Mouse (Mus musculus) liver, embryonic 14.5 days (tissue): ENCODE data around the gene Nfasc. TPM values are rescaled to one million over a fixed set of nuclear protein-coding genes. Genes with fewer than 3 reads are reported as not detected.

Source experiments
- ATAC-seq: fragments of 200-750 bp; cut with Nextera tagmentation; 2 replicates; pipeline ENCODE4 v1.8.0; 2017; ENCODE audit warnings: moderate number of reproducible peaks, mild to moderate bottlenecking, moderate library complexity; ENCODE audit not compliant: insufficient read depth
- DNase-seq, 3 experiments: peaks; one replicate each; pipeline ENCODE4 v3.0.0-alpha.2; 2012 to 2013; ENCODE audit warnings: low read depth in 3 of 3, low spot score in 3 of 3
- H3K27ac ChIP-seq: fragments of 300-500 bp; sonication (generic); 2 replicates; pipeline ENCODE4 v1.5.1; 2014; ENCODE audit warnings: moderate library complexity, mild to moderate bottlenecking, control low read depth, inconsistent platforms
- H3K27me3 ChIP-seq: fragments of 300-500 bp; sonication (generic); 2 replicates; pipeline ENCODE4 v1.6.1; 2014; ENCODE audit warnings: mild to moderate bottlenecking, low read length, moderate library complexity; ENCODE audit not compliant: control insufficient read depth, insufficient read depth
- H3K36me3 ChIP-seq: fragments of 300-500 bp; sonication (generic); replicated peaks from 2 replicates; pipeline ENCODE4 v1.6.1; 2014; ENCODE audit warnings: low read depth; ENCODE audit not compliant: control insufficient read depth, insufficient read depth
- H3K4me1 ChIP-seq, 2 experiments: fragments of 200-500 bp in 1 of 2; fragments of 300-500 bp in 1 of 2; sonication (generic) in 1 of 2; replicated peaks; 2 replicates each; pipeline ENCODE4 v1.6.1; 2012 to 2014; ENCODE audit warnings: antibody characterized with exemption in 1 of 2, inconsistent platforms in 1 of 2, low read length in 1 of 2; ENCODE audit not compliant: control insufficient read depth in 2 of 2, insufficient read depth in 2 of 2
- H3K4me2 ChIP-seq: fragments of 300-500 bp; sonication (generic); 2 replicates; pipeline ENCODE4 v1.6.1; 2014; ENCODE audit warnings: low read depth, mild to moderate bottlenecking, control low read depth, moderate library complexity
- H3K4me3 ChIP-seq, 2 experiments: fragments of 200-500 bp in 1 of 2; fragments of 300-500 bp in 1 of 2; sonication (generic) in 1 of 2; 2 replicates each; pipeline ENCODE4 v1.5.1; 2012 to 2014; ENCODE audit warnings: low read depth in 2 of 2, low read length in 2 of 2, mild to moderate bottlenecking in 2 of 2, control low read depth in 1 of 2, inconsistent platforms in 1 of 2, moderate library complexity in 1 of 2; ENCODE audit not compliant: insufficient read depth in 1 of 2
- H3K9ac ChIP-seq: fragments of 300-500 bp; sonication (generic); replicated peaks from 2 replicates; pipeline ENCODE4 v1.6.1; 2014; ENCODE audit warnings: mild to moderate bottlenecking, control low read depth, moderate library complexity
- H3K9me3 ChIP-seq: fragments of 300-500 bp; sonication (generic); 2 replicates; pipeline ENCODE4 v1.6.1; 2016; ENCODE audit warnings: low read length, mixed read lengths; ENCODE audit not compliant: control insufficient read depth
- CTCF ChIP-seq: IDR thresholded peaks from 2 replicates; pipeline ENCODE4 v1.5.1; 2016; ENCODE audit warnings: antibody characterized with exemption, low read depth, control low read depth
- EP300 ChIP-seq: IDR thresholded peaks from 2 replicates; pipeline ENCODE4 v1.6.1; 2016; ENCODE audit warnings: antibody characterized with exemption, low read depth
- WGBS: fragments of 180-500 bp; shearing (Covaris S2); extraction: QIAGEN DNeasy Blood & Tissue Kit; methylation state at CpG from one replicate; pipeline ENCODE4 v1.1.7; 2014; ENCODE audit not compliant: insufficient replicate concordance; 5-methylcytosine and 5-hydroxymethylcytosine counted together
- polyA plus RNA-seq, 2 experiments: library from polyadenylated mRNA; depleted of rRNA in 1 of 2; stranded (reverse) in 1 of 2; unstranded in 1 of 2; fragments of >200 nt; fragmentation: Nextera tagmentation in 1 of 2; extraction: Ambion mirVana in 1 of 2; gene quantifications; 2 replicates each; pipeline versions ENCODE4 v1.2.1 to v1.2.3; 2012 to 2014

Gene Nfasc
- polyA plus RNA-seq, 2 experiments: 0.01 to 0.05 TPM

DNA sequence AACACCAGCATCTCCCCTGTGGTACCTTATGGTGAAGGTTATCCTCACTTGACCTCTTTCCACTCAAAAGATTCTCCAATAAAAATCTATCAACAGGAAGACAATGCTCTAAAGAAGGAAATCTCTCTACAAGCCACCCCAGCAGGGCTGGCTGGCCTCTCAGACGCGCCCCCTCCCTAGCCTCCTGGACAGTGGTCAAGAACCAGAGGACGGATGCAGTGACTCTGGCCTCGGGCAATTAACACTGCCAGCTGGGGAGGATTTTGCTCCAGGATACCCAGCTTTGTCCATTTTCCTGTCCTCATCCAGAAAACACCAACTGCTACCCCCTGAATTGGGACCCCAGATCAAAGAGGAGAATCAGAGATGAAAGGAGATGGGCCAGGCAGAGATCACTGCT is 44.7 kb downstream of the Nfasc start:
- H3K36me3 ChIP-seq: no peaks in the 10 kb centered on the region
- no peak overlapping the region for H3K9ac ChIP-seq
- H3K4me1 ChIP-seq: no peaks in the 10 kb centered on the region
- H3K27ac ChIP-seq: no peak overlapping the region
- 62% methylated on average over 4 of the region's 4 CpGs for WGBS
- no peak overlapping the region for H3K4me3 ChIP-seq
- H3K27me3 ChIP-seq: no peaks in the 10 kb centered on the region
- no peak for ATAC-seq
- TF ChIP-seq EP300 (no peak), CTCF (no peak)
- H3K9me3 ChIP-seq: no peaks in the 10 kb centered on the region
- H3K4me2 ChIP-seq: no peak overlapping the region
- DNase-seq: no peak

DNA sequence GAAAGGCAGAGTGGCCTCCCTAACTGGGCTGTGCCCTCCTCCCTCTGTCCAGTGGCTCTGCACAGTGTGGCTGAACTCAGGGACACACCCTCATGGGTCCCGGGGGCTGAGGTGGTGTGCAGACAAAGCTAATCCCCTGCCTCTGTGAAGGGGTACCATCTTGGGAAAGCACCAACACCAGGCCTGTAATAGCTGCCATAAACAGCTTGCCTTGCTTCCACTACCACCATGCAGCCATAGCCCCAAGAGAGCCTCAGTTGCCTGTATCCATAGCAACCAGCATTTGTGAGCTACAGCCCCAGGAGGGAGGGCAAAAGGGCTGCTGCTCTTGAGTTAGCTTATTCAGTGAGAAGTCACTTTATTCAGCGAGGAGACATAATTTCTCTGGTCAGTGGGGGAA is 45.4 kb downstream of the Nfasc start:
- no peaks in the 10 kb centered on the region for H3K36me3 ChIP-seq
- H3K27me3 ChIP-seq: no peaks in the 10 kb centered on the region
- no peak for ATAC-seq
- H3K9me3 ChIP-seq: no peaks in the 10 kb centered on the region
- no peaks in the 10 kb centered on the region for H3K4me1 ChIP-seq
- no peak for DNase-seq
- no peak overlapping the region for H3K4me2 ChIP-seq
- WGBS: 21% methylated on average over 2 of the region's 2 CpGs
- no peak overlapping the region for H3K4me3 ChIP-seq
- H3K9ac ChIP-seq: no peak overlapping the region
- no peak for TF ChIP-seq EP300
- no peak for TF ChIP-seq CTCF
- H3K27ac ChIP-seq: no peak overlapping the region

DNA sequence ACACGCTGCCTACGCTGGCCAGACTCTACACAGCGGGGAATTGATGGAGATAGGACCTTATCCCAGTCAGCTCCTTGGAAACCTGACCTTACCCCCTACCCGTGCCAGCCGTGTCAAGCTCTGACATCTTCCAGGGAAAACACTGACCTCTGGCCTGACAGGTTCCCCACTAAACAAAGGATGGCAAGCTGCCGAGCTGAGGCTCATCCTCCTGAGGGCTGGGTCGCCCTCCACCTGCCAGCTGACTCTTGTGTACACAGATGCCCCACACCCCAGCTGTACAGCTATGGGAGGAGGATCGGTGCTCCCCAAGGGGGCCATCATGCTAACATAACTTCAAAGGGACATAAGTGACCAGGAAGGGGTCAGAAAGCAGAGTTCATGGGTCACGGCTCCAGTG is 47.6 kb downstream of the Nfasc start:
- DNase-seq (no peak), ATAC-seq (no peak)
- Histone ChIP-seq H3K36me3 (no peaks in the 10 kb centered on the region), H3K9me3 (no peaks in the 10 kb centered on the region), H3K4me2 (no peak overlapping the region), H3K4me3 (no peak overlapping the region), H3K4me1 (no peaks in the 10 kb centered on the region), H3K27me3 (no peaks in the 10 kb centered on the region), H3K27ac (no peak overlapping the region), H3K9ac (no peak overlapping the region)
- TF ChIP-seq CTCF: no peak
- TF ChIP-seq EP300: no peak
- 55% methylated on average over 9 of the region's 9 CpGs for WGBS

DNA sequence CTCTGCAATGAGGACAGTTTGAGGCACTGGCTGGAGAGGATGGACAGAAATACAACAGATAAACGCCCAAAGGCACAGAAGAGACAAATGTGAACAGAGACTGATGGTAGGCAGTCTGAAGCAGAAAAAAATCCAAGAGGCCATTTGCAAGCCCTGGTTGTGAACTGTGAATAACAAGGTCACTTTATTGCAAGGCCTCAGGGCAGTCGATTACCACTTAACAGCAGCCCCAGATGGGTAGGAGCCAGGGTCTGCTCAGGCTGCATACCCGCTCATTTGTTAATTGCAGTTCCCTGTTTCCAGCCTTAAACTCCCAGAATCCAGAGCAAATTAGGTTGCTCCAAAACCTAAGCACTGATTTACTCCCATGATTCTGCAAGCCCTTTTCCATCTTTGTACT is 52.4 kb downstream of the Nfasc start:
- no peaks in the 10 kb centered on the region for H3K4me1 ChIP-seq
- no peak for TF ChIP-seq EP300
- no peak for TF ChIP-seq CTCF

DNA sequence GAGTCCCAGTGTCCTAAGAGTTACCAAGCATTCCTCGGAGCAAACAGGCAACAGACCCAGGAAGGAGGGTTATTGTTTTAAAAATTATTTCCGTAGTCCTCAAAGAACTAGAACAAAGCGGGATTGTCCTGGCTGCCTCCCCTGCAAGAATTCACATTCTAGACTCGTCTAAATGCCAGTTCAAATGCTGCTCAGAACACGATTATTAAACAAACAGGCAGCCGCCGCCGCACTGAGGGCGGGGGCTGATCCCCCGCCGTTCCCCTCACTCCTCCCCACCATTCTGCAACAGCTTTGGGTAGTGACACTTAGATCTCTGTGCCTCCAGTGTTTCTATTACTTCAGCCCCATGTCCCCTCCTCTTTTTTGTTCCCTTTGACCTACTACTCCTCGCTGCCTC is 62.7 kb downstream of the Nfasc start:
- 65% methylated on average over 12 of the region's 12 CpGs for WGBS
- ATAC-seq (no peak), DNase-seq (no peak)
- Histone ChIP-seq H3K27me3 (no peaks in the 10 kb centered on the region), H3K36me3 (no peaks in the 10 kb centered on the region), H3K27ac (no peak overlapping the region), H3K4me1 (no peaks in the 10 kb centered on the region), H3K9ac (no peak overlapping the region), H3K9me3 (no peaks in the 10 kb centered on the region), H3K4me3 (no peak overlapping the region), H3K4me2 (no peak overlapping the region)
- no peak for TF ChIP-seq CTCF
- no peak for TF ChIP-seq EP300

More for the DNA sequence above, 52.4 kb downstream of the Nfasc start:
- WGBS: 58% methylated on average over 3 of the region's 3 CpGs
- no peaks in the 10 kb centered on the region for H3K9me3 ChIP-seq
- H3K4me3 ChIP-seq: no peak overlapping the region
- H3K4me2 ChIP-seq: no peak overlapping the region
- H3K27ac ChIP-seq: no peak overlapping the region
- H3K9ac ChIP-seq: no peak overlapping the region
- no peaks in the 10 kb centered on the region for H3K27me3 ChIP-seq
- ATAC-seq (no peak), DNase-seq (no peak)
- no peaks in the 10 kb centered on the region for H3K36me3 ChIP-seq
